Mouse (Mus musculus): ENCODE data around the gene Pgs1. TPM values are rescaled to one million over a fixed set of nuclear protein-coding genes. Genes with fewer than 3 reads are reported as not detected.
A peak's percentile ranks its signal among the peaks of the same experiment; 100 is the strongest.

Gene Pgs1
- total RNA-seq, 2 experiments from 2014 or later = 21.2 to 23.7 TPM

DNA sequence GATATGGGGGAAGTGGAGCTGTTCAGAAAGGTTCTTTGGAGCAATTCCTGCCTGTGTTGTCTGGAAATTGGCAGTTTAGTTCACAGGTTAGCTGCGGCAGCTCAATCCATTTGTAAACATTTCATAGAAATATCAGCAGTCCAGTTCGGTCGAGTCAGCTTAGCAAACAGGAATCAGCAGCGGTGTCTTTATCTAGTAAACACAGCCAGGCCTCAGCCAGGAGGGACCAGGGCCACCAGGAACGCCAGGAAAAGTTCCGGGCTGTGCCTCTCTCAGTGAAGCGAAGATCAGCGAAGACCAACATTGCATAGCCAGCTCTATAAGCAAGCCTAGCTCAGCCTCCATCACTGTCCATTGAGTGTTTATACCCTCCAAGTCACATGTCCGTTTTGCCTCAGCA lies 45.0 kb downstream of the Pgs1 start:
- intact Hi-C loops (cut with DNase I) = no loop called here
- no peak for DNase-seq

DNA sequence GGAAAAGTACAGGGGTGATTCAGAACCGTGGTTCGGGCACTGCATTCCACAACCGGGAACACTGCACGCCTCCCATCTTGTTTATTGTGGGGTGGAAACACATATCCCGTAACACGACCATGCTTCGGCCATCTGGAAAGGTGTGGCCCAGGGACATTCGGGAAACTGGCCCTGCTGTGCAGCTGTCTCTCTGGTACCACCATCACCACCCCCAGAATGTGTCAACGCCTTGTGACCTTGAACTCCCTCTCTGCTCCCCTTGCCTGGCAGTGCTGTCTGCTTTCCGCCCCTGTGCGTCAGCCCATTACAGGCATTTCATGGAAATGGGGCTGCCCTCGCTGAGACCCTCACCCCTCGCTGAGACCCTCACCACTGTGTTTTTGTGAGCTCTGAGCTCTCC lies 48.3 kb downstream of the Pgs1 start:
- intact Hi-C loops (cut with DNase I) = no loop called here
- DNase-seq = no peak

DNA sequence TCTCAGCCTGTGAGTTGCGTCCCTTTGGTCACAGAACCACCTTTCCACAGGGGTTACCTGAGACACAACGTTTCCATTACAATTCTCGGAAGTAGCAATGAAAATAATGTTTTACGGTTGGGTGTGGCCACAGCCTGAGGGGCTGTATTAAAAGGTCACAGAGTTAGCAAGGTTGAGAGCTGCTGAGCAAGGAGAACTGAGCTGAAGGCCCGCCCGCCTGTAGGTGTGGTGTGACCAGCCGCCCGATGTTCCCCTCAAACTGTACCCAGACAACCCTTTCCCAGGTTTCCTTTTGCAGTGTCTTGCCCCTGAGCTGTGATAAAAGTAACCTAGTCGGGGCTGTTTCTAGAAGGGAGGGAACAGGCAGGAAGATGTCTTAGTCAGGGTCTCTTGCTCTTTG lies 49.0 kb downstream of the Pgs1 start:
- intact Hi-C loops (cut with DNase I) = no loop called here
- DNase-seq = no peak

DNA sequence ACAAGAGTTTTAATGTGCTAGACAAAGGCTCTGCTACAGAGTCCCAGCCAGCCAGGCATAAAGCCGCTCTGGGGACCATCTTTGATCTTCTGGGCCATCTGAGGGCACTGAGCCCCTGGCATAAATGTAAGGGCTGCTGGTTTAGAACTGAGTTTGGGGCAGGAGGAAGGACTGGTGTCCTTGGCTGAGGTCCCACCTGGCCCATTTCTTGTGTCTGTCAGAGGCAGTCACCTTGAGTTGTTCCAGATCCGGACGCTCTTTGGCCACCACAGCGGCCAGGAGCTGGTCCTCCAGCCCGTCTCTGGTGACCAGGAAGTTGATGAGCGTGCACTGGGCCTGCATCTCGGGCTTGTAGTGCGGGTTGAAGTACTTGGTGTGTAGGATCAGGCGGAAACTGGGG lies 56.7 kb downstream of the Pgs1 start:
- DNase-seq = no peak
- intact Hi-C loops (cut with DNase I) = no loop called here

DNA sequence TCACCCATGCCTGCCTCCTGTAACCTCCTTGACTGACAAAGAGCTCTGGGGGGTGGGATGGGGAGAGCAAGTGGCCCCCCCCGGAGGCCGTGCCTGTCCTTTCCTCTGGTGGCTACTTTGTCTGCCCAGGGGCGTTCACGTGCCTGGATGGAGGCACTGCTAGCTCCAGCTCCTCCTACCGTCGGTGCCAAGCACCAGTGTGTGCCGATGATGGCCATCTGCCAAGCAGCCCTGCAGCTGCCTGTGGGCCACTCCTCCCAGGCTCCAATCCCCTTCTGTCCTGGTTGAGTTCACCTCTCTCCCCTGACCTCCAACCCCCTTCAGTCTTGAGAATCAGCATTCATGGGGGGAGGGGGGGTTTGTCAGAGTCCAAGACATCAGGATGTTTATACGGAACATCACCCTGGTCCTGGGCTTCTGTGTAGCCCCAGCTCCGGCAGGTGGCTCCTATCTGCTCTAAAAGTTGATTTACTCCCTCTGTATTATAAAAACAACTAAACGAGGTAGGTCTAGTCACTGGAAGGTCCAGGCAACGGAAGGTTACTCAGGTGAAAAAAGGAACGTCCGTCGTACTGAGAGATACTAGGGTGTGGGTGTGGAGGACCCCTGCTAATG lies 57.3 kb downstream of the Pgs1 start:
- intact Hi-C loops (cut with DNase I) = no loop called here
- peak; percentile 76 to 79 for DNase-seq

DNA sequence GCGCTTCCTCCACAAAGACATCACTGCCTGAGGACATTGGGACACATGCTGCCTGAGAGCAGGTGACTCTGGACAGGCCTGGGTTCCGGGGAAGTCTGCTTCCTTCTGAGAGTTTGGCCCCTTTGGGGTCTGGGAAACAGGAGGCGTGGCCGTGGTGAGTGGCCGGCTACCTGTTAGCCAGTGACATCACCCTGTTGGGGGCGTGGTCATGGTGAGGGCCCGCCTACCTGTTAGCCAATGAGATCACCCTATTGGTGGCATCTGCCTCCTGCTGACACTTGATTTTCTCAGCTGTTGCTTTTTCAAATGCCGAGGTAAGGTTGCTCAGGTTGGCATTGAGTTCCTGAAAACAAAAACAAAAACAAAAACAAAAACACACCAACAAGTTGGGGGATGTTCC lies 63.5 kb downstream of the Pgs1 start:
- intact Hi-C loops (cut with DNase I) = no loop called here
- DNase-seq = no peak

DNA sequence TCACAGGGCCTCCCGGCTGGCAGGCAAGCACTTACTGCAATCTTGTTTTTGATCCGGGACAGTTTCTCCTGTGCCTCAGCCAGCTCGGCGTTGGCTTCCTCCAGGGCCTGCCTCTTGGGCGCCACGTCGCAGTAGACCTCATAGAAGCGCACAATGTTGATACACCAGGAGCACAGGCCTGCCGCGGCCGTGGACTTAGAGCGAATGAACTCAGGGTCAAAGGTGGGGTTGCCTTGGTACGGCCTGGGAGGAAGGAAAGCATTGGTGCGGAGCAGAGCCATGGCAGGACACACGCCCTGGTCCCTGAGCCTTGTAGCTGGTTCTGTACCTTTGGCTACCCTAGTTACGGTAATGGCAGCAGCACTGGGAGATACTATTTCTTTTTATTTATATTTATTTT lies 64.1 kb downstream of the Pgs1 start:
- intact Hi-C loops (cut with DNase I) = no loop called here
- DNase-seq = no peak

DNA sequence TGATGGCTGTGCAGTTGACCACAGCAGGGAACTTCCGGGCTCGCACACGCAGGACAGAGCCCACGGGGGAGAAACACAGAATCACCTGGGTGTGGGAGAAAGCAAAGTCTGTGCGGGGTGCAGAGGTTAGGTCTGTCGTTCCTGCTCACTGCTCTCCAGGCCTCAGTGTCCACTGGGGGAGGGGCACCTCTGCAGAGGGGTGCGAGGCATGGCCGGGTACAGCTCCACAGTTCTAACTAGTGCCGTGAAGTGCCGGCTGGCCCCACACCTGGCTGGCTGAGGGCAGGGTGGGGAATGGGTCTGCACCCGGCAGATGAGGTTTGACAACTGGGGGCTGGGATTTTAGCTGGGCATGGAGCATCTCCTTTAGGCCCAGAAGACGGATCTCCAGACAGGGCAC lies 72.3 kb downstream of the Pgs1 start:
- intact Hi-C loops (cut with DNase I) = no loop called here
- DNase-seq = no peak

DNA sequence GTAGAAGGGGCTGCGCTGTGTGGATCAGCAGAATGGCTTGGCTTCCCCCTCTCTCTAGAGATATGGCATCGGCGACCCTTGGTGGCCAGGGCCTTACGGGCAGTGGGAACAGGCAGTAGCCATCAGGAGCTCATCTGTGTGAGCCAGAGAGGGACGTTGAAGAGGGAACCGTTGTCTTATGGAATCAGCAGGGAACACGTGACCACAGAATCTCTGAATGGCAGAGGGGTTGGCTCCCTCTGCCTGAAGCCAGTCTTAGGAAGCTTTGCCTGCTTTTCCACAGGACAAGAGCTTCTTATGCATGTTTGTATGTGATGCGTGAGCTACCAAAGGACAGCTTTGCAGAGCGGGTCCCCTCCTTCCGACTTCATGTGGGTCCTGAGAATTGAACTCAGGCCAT lies 72.8 kb downstream of the Pgs1 start:
- no peak for DNase-seq
- intact Hi-C loops (cut with DNase I) = no loop called here

DNA sequence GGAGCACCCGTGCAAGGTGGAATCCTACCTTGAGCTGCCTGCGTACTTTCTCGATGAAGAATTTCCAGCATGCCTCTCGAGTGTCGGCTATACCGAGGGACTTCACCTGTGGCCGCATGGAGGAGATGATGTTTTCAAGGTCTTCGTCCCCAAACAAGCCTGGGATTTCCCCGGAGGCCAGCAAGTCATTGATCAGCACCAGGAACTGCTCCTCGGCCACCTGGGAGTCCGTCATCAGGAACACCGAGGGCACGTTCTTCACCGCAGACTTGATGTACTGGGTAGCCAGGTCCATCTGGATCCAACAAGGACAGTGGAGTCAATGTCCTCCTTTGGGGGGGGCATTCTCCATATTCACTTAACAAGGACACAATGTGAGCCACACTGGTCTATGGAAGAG lies 73.9 kb downstream of the Pgs1 start:
- intact Hi-C loops (cut with DNase I) = no loop called here
- DNase-seq = no peak

DNA sequence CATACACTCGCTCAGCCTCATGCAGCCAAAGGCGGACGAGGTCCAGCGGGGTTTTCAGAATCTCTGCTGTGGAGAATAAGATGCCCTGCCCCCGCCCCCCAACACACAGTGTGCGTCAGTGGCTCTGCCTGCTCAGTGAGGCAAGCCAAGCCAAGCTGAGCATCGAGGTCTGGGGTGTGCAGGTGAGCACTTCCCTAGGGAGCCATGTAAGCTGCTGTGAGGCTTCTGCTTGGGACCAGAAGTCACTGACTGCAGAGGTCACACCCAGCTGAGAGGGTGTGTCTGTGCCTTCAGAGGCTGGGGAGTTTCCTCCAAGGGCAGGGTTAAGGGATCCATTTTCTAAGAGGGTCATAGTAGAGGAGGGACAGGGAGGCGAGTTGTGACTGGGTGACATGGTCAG lies 81.5 kb downstream of the Pgs1 start:
- DNase-seq = no peak
- intact Hi-C loops (cut with DNase I) = no loop called here

DNA sequence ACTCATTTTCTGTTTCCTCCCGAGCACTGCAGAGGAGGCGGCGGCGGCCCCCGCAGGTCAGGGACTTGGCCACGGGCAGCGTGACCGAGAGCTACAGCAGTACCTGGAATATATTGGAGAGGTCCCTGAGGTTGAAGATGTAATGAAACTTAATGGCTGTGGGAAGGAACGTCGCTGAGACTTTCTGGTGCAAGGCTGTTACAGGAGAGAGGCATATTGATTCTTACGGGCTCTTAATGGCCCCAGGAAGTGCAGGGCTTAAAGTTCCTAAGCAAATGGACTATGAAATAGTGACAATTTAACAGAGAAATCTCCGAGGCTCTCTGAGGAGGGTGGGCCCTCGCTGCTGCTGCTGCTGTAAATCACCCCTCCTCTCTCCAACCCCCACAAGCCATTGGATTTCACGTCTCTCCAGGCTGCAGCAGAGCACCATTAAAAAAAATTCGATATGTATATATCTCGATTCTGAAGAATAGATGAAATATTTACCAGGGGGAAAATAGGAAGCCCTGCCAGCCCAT lies 82.8 kb downstream of the Pgs1 start:
- intact Hi-C loops (cut with DNase I) = no loop called here
- DNase-seq = no peak

DNA sequence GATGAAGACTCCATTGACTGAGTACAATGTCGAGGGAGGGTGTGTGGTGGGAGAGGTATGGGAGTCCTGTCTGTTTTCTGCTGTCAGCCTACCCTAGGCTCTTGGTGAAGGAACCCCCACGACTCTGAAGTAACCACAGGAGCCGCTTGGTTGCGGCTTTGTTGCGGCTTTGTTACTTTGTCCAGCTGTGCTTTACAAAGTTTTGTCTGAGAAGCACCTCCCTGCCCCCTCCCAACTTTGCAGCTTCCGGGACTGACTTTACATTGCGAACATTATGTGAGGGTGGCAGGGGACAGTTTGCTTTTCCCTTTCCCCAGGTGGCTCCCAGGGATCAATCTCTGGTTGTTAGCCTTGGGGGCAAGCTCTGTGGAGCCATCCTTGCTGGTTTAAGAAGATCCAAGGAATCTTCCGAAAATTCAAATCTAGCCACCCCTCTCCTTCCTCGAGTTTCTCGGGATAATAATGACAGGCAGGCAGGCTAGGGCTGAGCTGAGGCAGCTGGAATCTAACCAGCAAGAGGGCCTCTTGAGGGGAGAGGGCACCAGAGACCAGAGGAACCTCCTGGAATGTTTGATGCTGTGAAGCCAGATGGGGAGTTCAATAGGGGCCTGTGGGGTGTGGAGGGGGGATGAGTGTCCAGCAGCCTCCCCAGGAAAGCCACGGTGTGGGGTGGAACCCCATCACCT lies 85.3 kb downstream of the Pgs1 start:
- intact Hi-C loops (cut with DNase I) = no loop called here
- DNase-seq = no peak

Small RNAs within 50 kb of the gene (microRNA-seq; reads per million reads assigned to microRNA genes)
- gene Mir6933 = 0 to 0.35 reads per million in 2 experiments

Other genes with a start within 250 kb of the Pgs1 start
- 1 to 10 TPM; 4.4 to 6.4 TPM for gene Tmc8, start 204.2 kb upstream of the Pgs1 start, total RNA-seq (2021)
- 10 to 100 TPM; 29.4 to 33.7 TPM for gene Tmc6, start 204.1 kb upstream of the Pgs1 start, total RNA-seq (2021)
- gene 6030468B19Rik, start 188.6 kb upstream of the Pgs1 start, total RNA-seq (2021) = not detected
- gene Gm20708, start 176.6 kb upstream of the Pgs1 start, total RNA-seq (2021) = 1 to 10 TPM; 1.5 to 2.5 TPM
- 100 to 1,000 TPM; 100 to 105 TPM for gene Syngr2, start 176.6 kb upstream of the Pgs1 start, total RNA-seq (2021)
- gene Afmid, start 160.4 kb upstream of the Pgs1 start, total RNA-seq (2021) = 1 to 10 TPM; 7.4 to 10.0 TPM
- gene Tk1, start 160.2 kb upstream of the Pgs1 start, total RNA-seq (2021) = 10 to 100 TPM; 22.9 to 27.9 TPM
- 10 to 100 TPM; 17.4 to 18.4 TPM for gene Birc5, start 137.0 kb upstream of the Pgs1 start, total RNA-seq (2021)
- gene Tmem235, start 125.5 kb upstream of the Pgs1 start, total RNA-seq (2021) = not detected
- 1 to 10 TPM; 5.1 to 5.7 TPM for gene Tha1, start 112.8 kb upstream of the Pgs1 start, total RNA-seq (2021)
- gene Socs3, start 16.2 kb upstream of the Pgs1 start, total RNA-seq (2021) = 1 to 10 TPM; 3.7 to 5.8 TPM
- gene Dnah17, start 144.3 kb downstream of the Pgs1 start, total RNA-seq (2021) = under 1 TPM; 0.12 TPM